Comparison of ENCODE assay signal across 8 mouse cellular contexts in genomic region chr13:101800833-101801371, GRCm38 (mm10). TPM values are rescaled to one million over a fixed set of nuclear protein-coding genes. Genes with fewer than 3 reads are reported as not detected.
A peak's percentile ranks its signal among the peaks of the same experiment; 100 is the strongest.
DNase-seq lines count a peak whose midpoint lies in the region; ATAC-seq and TF ChIP-seq lines count a peak whose summit lies in the region.

No protein-coding gene starts in this region.

- peak overlapping the region; percentile 78 for H3K4me2 ChIP-seq in liver, embryonic 11.5 days
- H3K4me2 ChIP-seq in stomach, postnatal 0 days (replicated peaks; ENCODE audit: low read depth) = peak overlapping the region; percentile 81

- H3K36me3 ChIP-seq in megakaryocyte, embryonic 14.5 days (replicated peaks; ENCODE audit: low read length) = no peaks in the 10 kb centered on the region
- no peaks in the 10 kb centered on the region for H3K36me3 ChIP-seq in liver, embryonic 11.5 days (ENCODE audit: control insufficient read depth, insufficient read depth, low read length)
- no peaks in the 10 kb centered on the region for H3K36me3 ChIP-seq in stomach, postnatal 0 days (ENCODE audit: control insufficient read depth, insufficient read depth, low read length)

- WGBS in liver, embryonic 11.5 days = 32% methylated on average over 10 of the region's 10 CpGs
- WGBS in stomach, postnatal 0 days = 37% methylated on average over 10 of the region's 10 CpGs

- no peak for TF ChIP-seq EP300 in stomach, postnatal 0 days (optimal IDR thresholded peaks at IDR 0.05)

- H3K27me3 ChIP-seq in megakaryocyte, embryonic 14.5 days (replicated peaks) = peaks cover 20% of the 10 kb centered on the region
- H3K27me3 ChIP-seq in liver, embryonic 11.5 days (replicated peaks; ENCODE audit: control insufficient read depth, insufficient read depth, low read length) = peaks cover 11% of the 10 kb centered on the region
- no peaks in the 10 kb centered on the region for H3K27me3 ChIP-seq in stomach, postnatal 0 days (ENCODE audit: control insufficient read depth, insufficient read depth, low read length)

- H3K9me3 ChIP-seq in megakaryocyte, embryonic 14.5 days = no peaks in the 10 kb centered on the region
- H3K9me3 ChIP-seq in liver, embryonic 11.5 days (ENCODE audit: control insufficient read depth, low read length) = no peaks in the 10 kb centered on the region
- H3K9me3 ChIP-seq in stomach, postnatal 0 days (ENCODE audit: control insufficient read depth, low read length) = no peaks in the 10 kb centered on the region

- peak overlapping the region; percentile 49; the same call in 1 of the 2 replicates for H3K9ac ChIP-seq in liver, embryonic 11.5 days (ENCODE audit: low read depth, low read length)
- H3K9ac ChIP-seq in stomach, postnatal 0 days (ENCODE audit: low read length) = peak overlapping the region; percentile 76

- DNase-seq in embryo, embryonic 10.5 days (ENCODE audit: low spot score) = peak; percentile 47
- no peak for DNase-seq in embryo, embryonic 9.5 days (ENCODE audit: extremely low spot score)
- no peak for DNase-seq in liver, embryonic 11.5 days (ENCODE audit: low spot score)
- DNase-seq in stomach, postnatal 0 days (ENCODE audit: low spot score) = no peak
- no peak for DNase-seq in right cerebral cortex, postnatal 10 days (ENCODE audit: low spot score in 2 of 2)
- DNase-seq in cerebellum, adult 18-20 months = no peak

- no peak for ATAC-seq in megakaryocyte, adult 5-6 weeks (ENCODE audit: poor library complexity, severe bottlenecking)
- no peak for ATAC-seq in liver, embryonic 11.5 days (replicated peaks; ENCODE audit: low FRiP score)
- ATAC-seq in stomach, postnatal 0 days (ENCODE audit: low FRiP score, low TSS enrichment) = peak; percentile 30; the same call in 1 of the 2 replicates

- H3K4me3 ChIP-seq in megakaryocyte, embryonic 14.5 days (replicated peaks) = peak overlapping the region; percentile 87
- H3K4me3 ChIP-seq in liver, embryonic 11.5 days (ENCODE audit: low read depth, low read length) = peak overlapping the region; percentile 48
- H3K4me3 ChIP-seq in stomach, postnatal 0 days (ENCODE audit: low read depth, low read length) = peak overlapping the region; percentile 45

- no peak for TF ChIP-seq CTCF in stomach, postnatal 0 days (IDR thresholded peaks at IDR 0.05; ENCODE audit: low read depth)

- H3K4me1 ChIP-seq in megakaryocyte, embryonic 14.5 days = peaks cover 49% of the 10 kb centered on the region
- H3K4me1 ChIP-seq in liver, embryonic 11.5 days (replicated peaks; ENCODE audit: control insufficient read depth, insufficient read depth, low read length) = 0 out of 2 replicates have a peak, but pooled peaks cover 11% of the 10 kb centered on the region
- no peaks in the 10 kb centered on the region; the same call in 1 of the 2 replicates for H3K4me1 ChIP-seq in stomach, postnatal 0 days (replicated peaks; ENCODE audit: control insufficient read depth, insufficient read depth)

- H3K27ac ChIP-seq in liver, embryonic 11.5 days (ENCODE audit: low read depth, low read length) = no peak overlapping the region
- peak overlapping the region; percentile 94 for H3K27ac ChIP-seq in stomach, postnatal 0 days (replicated peaks)

RNA-seq across cellular contexts. Expression of gene Pik3r1, which starts 32.9 kb away (rescaled TPM):
- 3.9 and 4.2 TPM in 2 replicates for polyA plus RNA-seq in megakaryocyte, embryonic 14.5 days (2012; ENCODE audit: insufficient read depth, low replicate concordance)
- total RNA-seq in megakaryocyte, adult 5-6 weeks (2015) = 67.7 and 93.8 TPM in 2 replicates
- total RNA-seq in megakaryocyte, adult 5-6 weeks (2017) = 56.5 and 69.6 TPM in 2 replicates
- polyA plus RNA-seq in liver, embryonic 11.5 days (2014; fragmentation: Nextera tagmentation; extraction: Ambion mirVana) = 18.7 and 21.5 TPM in 2 replicates
- polyA plus RNA-seq in stomach, postnatal 0 days (2015; fragmentation: Nextera tagmentation; extraction: Ambion mirVana) = 36.0 and 44.6 TPM in 2 replicates
